Mouse (Mus musculus): ENCODE measurements around the gene Pitpnb.

- TF ChIP-seq CTCF (IDR thresholded peaks at IDR 0.05; ENCODE audit: borderline replicate concordance, insufficient read depth, low read length) = no peak
- TF ChIP-seq POLR2A (IDR thresholded peaks at IDR 0.05; ENCODE audit: low read depth, low read length) = peak; percentile 87
Measured at GRCm38 (mm10) chr5:111416591-111417374, 86.2 kb downstream of the Pitpnb start, which contains the start of gene Mn1.
